Mouse (Mus musculus): ENCODE results near the gene Fut1. TPM values are rescaled to one million over a fixed set of nuclear protein-coding genes. Genes with fewer than 3 reads are reported as not detected.
A peak's percentile ranks its signal among the peaks of the same experiment; 100 is the strongest.

Gene Fut1
- polyA plus RNA-seq, 1 experiment: 0.71 TPM

GRCm38 (mm10) chr7:45628364-45629294 lies 11.5 kb downstream of the Fut1 start:
- TF ChIP-seq POLR2A (IDR thresholded peaks at IDR 0.05; ENCODE audit: low read depth, low read length): no peak
- TF ChIP-seq CTCF (IDR thresholded peaks at IDR 0.05; ENCODE audit: extremely low read depth, insufficient read depth, insufficient read length, insufficient replicate concordance): peak; percentile 94
- Histone ChIP-seq H3K27ac (ENCODE audit: insufficient read depth, low read length) (peak overlapping the region; percentile 28; the same call in 1 of the 2 replicates), H3K27me3 (ENCODE audit: control insufficient read depth, insufficient read depth, low read length) (no peaks in the 10 kb centered on the region), H3K4me1 (ENCODE audit: control insufficient read depth, insufficient read depth, insufficient read length) (peaks cover 3% of the 10 kb centered on the region; the same call in 1 of the 2 replicates), H3K36me3 (ENCODE audit: control insufficient read depth, insufficient read depth, low read length) (no peaks in the 10 kb centered on the region), H3K4me3 (ENCODE audit: extremely low read depth, insufficient read depth, insufficient read length) (peak overlapping the region; percentile 58)
- peak; percentile 79 to 90 for DNase-seq (ENCODE audit: low read depth in 1 of 2, low spot score in 2 of 2)
- WGBS: 2% methylated on average over 104 of the region's 105 CpGs

DNA sequence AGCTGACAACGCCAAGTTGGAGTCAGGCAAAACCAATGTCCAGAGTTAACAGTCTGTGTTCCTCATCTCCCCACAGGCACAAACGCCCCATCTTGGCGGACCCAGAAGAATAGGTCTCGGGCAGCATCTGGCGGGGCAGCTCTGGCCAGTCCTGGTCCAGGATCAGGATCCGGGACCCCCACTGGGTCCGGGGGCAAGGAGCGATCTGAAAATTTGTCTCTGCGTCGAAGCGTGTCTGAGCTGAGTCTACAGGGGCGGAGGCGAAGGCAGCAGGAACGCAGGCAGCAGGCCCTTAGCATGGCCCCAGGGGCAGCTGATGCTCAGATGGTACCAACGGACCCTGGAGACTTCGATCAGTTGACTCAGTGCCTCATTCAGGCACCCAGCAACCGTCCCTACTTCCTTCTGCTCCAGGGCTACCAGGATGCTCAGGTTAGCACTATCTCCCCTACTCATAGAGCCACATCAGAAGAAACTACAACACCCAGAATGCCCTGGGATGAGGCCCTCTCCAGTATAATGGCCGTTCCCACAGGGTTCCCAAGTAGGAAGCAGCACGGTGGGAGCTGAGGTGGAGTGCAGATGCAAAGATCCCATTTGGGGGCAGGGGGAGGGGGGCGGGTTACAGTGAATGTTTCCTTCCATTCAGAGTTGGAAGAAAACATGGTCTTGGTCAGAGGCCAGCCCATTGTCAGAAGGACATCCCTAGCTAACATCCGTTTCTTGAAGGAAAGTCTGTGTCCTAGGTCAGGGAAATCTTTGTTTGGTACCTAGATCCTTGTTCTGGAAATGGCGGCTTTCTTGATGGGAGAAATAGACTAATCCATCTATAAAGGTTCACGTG lies 13.2 kb downstream of the Fut1 start:
- DNase-seq (ENCODE audit: low read depth in 1 of 2, low spot score in 2 of 2): no peak
- Histone ChIP-seq H3K27me3 (ENCODE audit: control insufficient read depth, insufficient read depth, low read length) (no peaks in the 10 kb centered on the region), H3K27ac (ENCODE audit: insufficient read depth, low read length) (no peak overlapping the region), H3K36me3 (ENCODE audit: control insufficient read depth, insufficient read depth, low read length) (no peaks in the 10 kb centered on the region), H3K4me3 (ENCODE audit: extremely low read depth, insufficient read depth, insufficient read length) (no peak overlapping the region), H3K4me1 (ENCODE audit: control insufficient read depth, insufficient read depth, insufficient read length) (peaks cover 6% of the 10 kb centered on the region)
- WGBS: 92% methylated on average over 23 of the region's 23 CpGs
- TF ChIP-seq CTCF (IDR thresholded peaks at IDR 0.05; ENCODE audit: extremely low read depth, insufficient read depth, insufficient read length, insufficient replicate concordance) (no peak), POLR2A (IDR thresholded peaks at IDR 0.05; ENCODE audit: low read depth, low read length) (no peak)

GRCm38 (mm10) chr7:45632499-45632898 lies 15.4 kb downstream of the Fut1 start:
- H3K27me3 ChIP-seq (ENCODE audit: control insufficient read depth, insufficient read depth, low read length): no peaks in the 10 kb centered on the region
- WGBS: 78% methylated on average over 35 of the region's 35 CpGs

GRCm38 (mm10) chr7:45634946-45635681 lies 18.0 kb downstream of the Fut1 start:
- Histone ChIP-seq H3K27ac (ENCODE audit: insufficient read depth, low read length) (peak overlapping the region; percentile 17), H3K36me3 (ENCODE audit: control insufficient read depth, insufficient read depth, low read length) (no peaks in the 10 kb centered on the region), H3K4me3 (ENCODE audit: extremely low read depth, insufficient read depth, insufficient read length) (no peak overlapping the region), H3K27me3 (ENCODE audit: control insufficient read depth, insufficient read depth, low read length) (no peaks in the 10 kb centered on the region), H3K4me1 (ENCODE audit: control insufficient read depth, insufficient read depth, insufficient read length) (peaks cover 4% of the 10 kb centered on the region; the same call in 1 of the 2 replicates)
- peak in 1 of 2 experiments; percentile 68 for DNase-seq (ENCODE audit: low read depth in 1 of 2, low spot score in 2 of 2)
- TF ChIP-seq CTCF (IDR thresholded peaks at IDR 0.05; ENCODE audit: extremely low read depth, insufficient read depth, insufficient read length, insufficient replicate concordance): no peak
- no peak for TF ChIP-seq POLR2A (IDR thresholded peaks at IDR 0.05; ENCODE audit: low read depth, low read length)
- WGBS: 53% methylated on average over 11 of the region's 11 CpGs

More at GRCm38 (mm10) chr7:45632499-45632898, 15.4 kb downstream of the Fut1 start:
- peaks cover 6% of the 10 kb centered on the region for H3K4me1 ChIP-seq (ENCODE audit: control insufficient read depth, insufficient read depth, insufficient read length)
- TF ChIP-seq POLR2A (IDR thresholded peaks at IDR 0.05; ENCODE audit: low read depth, low read length) (no peak), CTCF (IDR thresholded peaks at IDR 0.05; ENCODE audit: extremely low read depth, insufficient read depth, insufficient read length, insufficient replicate concordance) (no peak)
- no peaks in the 10 kb centered on the region for H3K36me3 ChIP-seq (ENCODE audit: control insufficient read depth, insufficient read depth, low read length)
- no peak for DNase-seq (ENCODE audit: low read depth in 1 of 2, low spot score in 2 of 2)
- no peak overlapping the region for H3K27ac ChIP-seq (ENCODE audit: insufficient read depth, low read length)
- no peak overlapping the region for H3K4me3 ChIP-seq (ENCODE audit: extremely low read depth, insufficient read depth, insufficient read length)

GRCm38 (mm10) chr7:45635711-45636688 lies 18.9 kb downstream of the Fut1 start:
- Histone ChIP-seq H3K27me3 (ENCODE audit: control insufficient read depth, insufficient read depth, low read length) (no peaks in the 10 kb centered on the region), H3K4me1 (ENCODE audit: control insufficient read depth, insufficient read depth, insufficient read length) (peaks cover 4% of the 10 kb centered on the region; the same call in 1 of the 2 replicates), H3K36me3 (ENCODE audit: control insufficient read depth, insufficient read depth, low read length) (no peaks in the 10 kb centered on the region), H3K27ac (ENCODE audit: insufficient read depth, low read length) (no peak overlapping the region), H3K4me3 (ENCODE audit: extremely low read depth, insufficient read depth, insufficient read length) (no peak overlapping the region)
- DNase-seq (ENCODE audit: low read depth in 1 of 2, low spot score in 2 of 2): no peak
- WGBS: 64% methylated on average over 15 of the region's 15 CpGs
- no peak for TF ChIP-seq CTCF (IDR thresholded peaks at IDR 0.05; ENCODE audit: extremely low read depth, insufficient read depth, insufficient read length, insufficient replicate concordance)
- TF ChIP-seq POLR2A (IDR thresholded peaks at IDR 0.05; ENCODE audit: low read depth, low read length): no peak

Data from spleen, adult 2 months (tissue).